Mouse (Mus musculus) lung, postnatal 14 days (tissue): ENCODE data around the gene Clrn3.
"Not testable (repeated sequence)": the region's sequence is repeated elsewhere in the genome, so short reads cannot be mapped to it uniquely, and the experiment has no call there.

ENCODE experiments used
- DNase-seq: peaks from one replicate; pipeline ENCODE4 v3.0.0; 2021

The Clrn3 gene

GRCm38 (mm10) chr7:135534548-135535189, 6.2 kb upstream of the Clrn3 start:
- DNase-seq = no peak

GRCm38 (mm10) chr7:135529068-135529467, 614 bp upstream of the Clrn3 start:
- no peak for DNase-seq

GRCm38 (mm10) chr7:135527169-135527568, 1.3 kb downstream of the Clrn3 start:
- no peak for DNase-seq

- no peak for DNase-seq
Measured at GRCm38 (mm10) chr7:135526574-135527152, 1.8 kb downstream of the Clrn3 start.

- DNase-seq = no peak
Measured at GRCm38 (mm10) chr7:135524424-135524967, 4.0 kb downstream of the Clrn3 start.

- no peak for DNase-seq
Measured at GRCm38 (mm10) chr7:135523981-135524380, 4.5 kb downstream of the Clrn3 start.

GRCm38 (mm10) chr7:135521755-135522512, 6.5 kb downstream of the Clrn3 start:
- no peak for DNase-seq

GRCm38 (mm10) chr7:135520241-135520640, 8.2 kb downstream of the Clrn3 start:
- no peak for DNase-seq

GRCm38 (mm10) chr7:135517191-135517590, 11.3 kb downstream of the Clrn3 start:
- no peak for DNase-seq

GRCm38 (mm10) chr7:135511723-135512122, 16.7 kb downstream of the Clrn3 start:
- no peak for DNase-seq

GRCm38 (mm10) chr7:135510431-135510830, 18.0 kb downstream of the Clrn3 start:
- DNase-seq = no peak

GRCm38 (mm10) chr7:135509272-135509671, 19.2 kb downstream of the Clrn3 start:
- no peak for DNase-seq

GRCm38 (mm10) chr7:135508602-135509001, 19.9 kb downstream of the Clrn3 start:
- DNase-seq = no peak

GRCm38 (mm10) chr7:135506506-135506905, 21.9 kb downstream of the Clrn3 start:
- not testable (repeated sequence) for DNase-seq

GRCm38 (mm10) chr7:135499403-135499802, 29.1 kb downstream of the Clrn3 start:
- no peak for DNase-seq

- no peak for DNase-seq
Measured at GRCm38 (mm10) chr7:135498565-135499186, 29.8 kb downstream of the Clrn3 start.

GRCm38 (mm10) chr7:135495303-135495702, 33.2 kb downstream of the Clrn3 start:
- no peak for DNase-seq

GRCm38 (mm10) chr7:135490500-135490886, 38.0 kb downstream of the Clrn3 start:
- no peak for DNase-seq

GRCm38 (mm10) chr7:135489724-135490499, 38.5 kb downstream of the Clrn3 start:
- DNase-seq = no peak

GRCm38 (mm10) chr7:135488214-135488810, 40.1 kb downstream of the Clrn3 start:
- peak; percentile 9 for DNase-seq

- peak; percentile 80 for DNase-seq
Measured at GRCm38 (mm10) chr7:135487423-135487822, 41.0 kb downstream of the Clrn3 start.
